Mouse (Mus musculus) intestine, embryonic 15.5 days (tissue): ENCODE results near the gene Fgg. TPM values are rescaled to one million over a fixed set of nuclear protein-coding genes. Genes with fewer than 3 reads are reported as not detected.

ENCODE experiments used
- ATAC-seq: fragments of 200-750 bp; cut with Nextera tagmentation; 2 replicates; pipeline ENCODE4 v1.8.0; 2017; ENCODE audit warnings: moderate TSS enrichment, moderate library complexity
- H3K27ac ChIP-seq: fragments of 300-500 bp; sonication (generic); 2 replicates; pipeline ENCODE4 v1.5.1; 2015; ENCODE audit warnings: mild to moderate bottlenecking, inconsistent platforms
- H3K27me3 ChIP-seq: fragments of 300-500 bp; sonication (generic); replicated peaks from 2 replicates; pipeline ENCODE4 v1.6.1; 2015; ENCODE audit warnings: inconsistent platforms
- H3K36me3 ChIP-seq: fragments of 300-500 bp; sonication (generic); 2 replicates; pipeline ENCODE4 v1.6.1; 2015; ENCODE audit warnings: inconsistent platforms
- H3K4me1 ChIP-seq: fragments of 300-500 bp; sonication (generic); replicated peaks from 2 replicates; pipeline ENCODE4 v1.6.1; 2015; ENCODE audit warnings: inconsistent platforms
- H3K4me2 ChIP-seq: fragments of 300-500 bp; sonication (generic); replicated peaks from 2 replicates; pipeline ENCODE4 v1.6.1; 2015; ENCODE audit warnings: mild to moderate bottlenecking, inconsistent platforms
- H3K4me3 ChIP-seq: fragments of 300-500 bp; sonication (generic); replicated peaks from 2 replicates; pipeline ENCODE4 v1.5.1; 2015; ENCODE audit warnings: inconsistent platforms
- H3K9ac ChIP-seq: fragments of 300-500 bp; sonication (generic); 2 replicates; pipeline ENCODE4 v1.6.1; 2015; ENCODE audit warnings: inconsistent platforms
- H3K9me3 ChIP-seq: fragments of 300-500 bp; sonication (generic); 2 replicates; pipeline ENCODE4 v1.6.1; 2016; ENCODE audit warnings: inconsistent platforms
- WGBS: fragments of 180-500 bp; shearing (Covaris S2); methylation state at CpG from one replicate; pipeline ENCODE4 v1.1.7; 2015; 5-methylcytosine and 5-hydroxymethylcytosine counted together
- polyA plus RNA-seq: library from polyadenylated mRNA; unstranded; fragments of >200 nt; fragmentation: Nextera tagmentation; extraction: Ambion mirVana; gene quantifications from 2 replicates; pipeline ENCODE4 v1.2.1, GENCODE M21; 2015

Gene Fgg
- polyA plus RNA-seq = 6.4 and 10.7 TPM in 2 replicates

GRCm38 (mm10) chr3:83007557-83007956 lies at the start of gene Fgg:
Fgg (plus strand) TSS chr3:83007724.
- Histone ChIP-seq H3K36me3 (no peaks in the 10 kb centered on the region), H3K9me3 (no peaks in the 10 kb centered on the region), H3K27ac (no peak within 1 kb of the TSS), H3K4me3 (no peak within 1 kb of the TSS), H3K4me2 (no peak within 1 kb of the TSS), H3K4me1 (no peaks in the 10 kb centered on the region), H3K9ac (no peak within 1 kb of the TSS), H3K27me3 (no peaks in the 10 kb centered on the region)
- ATAC-seq = no peak
- 40% methylated on average over 7 of the region's 7 CpGs for WGBS

GRCm38 (mm10) chr3:82971046-82971445 lies 36.5 kb upstream of the Fgg start:
- 58% methylated on average over 3 of the region's 3 CpGs for WGBS
- Histone ChIP-seq H3K9me3 (no peaks in the 10 kb centered on the region), H3K4me3 (no peak overlapping the region), H3K4me1 (no peaks in the 10 kb centered on the region), H3K9ac (no peak overlapping the region), H3K36me3 (no peaks in the 10 kb centered on the region), H3K4me2 (no peak overlapping the region), H3K27ac (no peak overlapping the region), H3K27me3 (no peaks in the 10 kb centered on the region)
- peak; percentile 47 for ATAC-seq

GRCm38 (mm10) chr3:82980818-82981217 lies 26.7 kb upstream of the Fgg start:
- H3K27me3 ChIP-seq = no peaks in the 10 kb centered on the region
- no peak overlapping the region for H3K4me3 ChIP-seq
- ATAC-seq = peak; percentile 75
- H3K9ac ChIP-seq = no peak overlapping the region
- H3K36me3 ChIP-seq = no peaks in the 10 kb centered on the region
- H3K4me2 ChIP-seq = no peak overlapping the region
- no peaks in the 10 kb centered on the region for H3K4me1 ChIP-seq
- WGBS = 60% methylated on average over 6 of the region's 6 CpGs
- no peak overlapping the region for H3K27ac ChIP-seq
- H3K9me3 ChIP-seq = no peaks in the 10 kb centered on the region

- H3K27ac ChIP-seq = no peak overlapping the region
Measured at GRCm38 (mm10) chr3:82981861-82982260, 25.7 kb upstream of the Fgg start.

GRCm38 (mm10) chr3:82984840-82985239 lies 22.7 kb upstream of the Fgg start:
- no peak overlapping the region for H3K4me2 ChIP-seq
- H3K27me3 ChIP-seq = no peaks in the 10 kb centered on the region
- H3K4me3 ChIP-seq = no peak overlapping the region
- no peaks in the 10 kb centered on the region for H3K36me3 ChIP-seq
- no peaks in the 10 kb centered on the region for H3K9me3 ChIP-seq
- no peak for ATAC-seq
- H3K9ac ChIP-seq = no peak overlapping the region
- 75% methylated on average over 2 of the region's 2 CpGs for WGBS
- no peak overlapping the region for H3K27ac ChIP-seq
- H3K4me1 ChIP-seq = no peaks in the 10 kb centered on the region

More at GRCm38 (mm10) chr3:82981861-82982260, 25.7 kb upstream of the Fgg start:
- no peaks in the 10 kb centered on the region for H3K4me1 ChIP-seq
- WGBS = 52% methylated on average over 8 of the region's 8 CpGs
- H3K36me3 ChIP-seq = no peaks in the 10 kb centered on the region
- no peak for ATAC-seq
- no peak overlapping the region for H3K9ac ChIP-seq
- no peaks in the 10 kb centered on the region for H3K9me3 ChIP-seq
- no peak overlapping the region for H3K4me2 ChIP-seq
- H3K27me3 ChIP-seq = no peaks in the 10 kb centered on the region
- H3K4me3 ChIP-seq = no peak overlapping the region

- Histone ChIP-seq H3K27me3 (no peaks in the 10 kb centered on the region), H3K4me3 (no peak overlapping the region), H3K27ac (no peak overlapping the region), H3K9me3 (no peaks in the 10 kb centered on the region), H3K4me1 (peaks cover 5% of the 10 kb centered on the region), H3K4me2 (no peak overlapping the region), H3K36me3 (no peaks in the 10 kb centered on the region), H3K9ac (no peak overlapping the region)
- WGBS = 69% methylated on average over 12 of the region's 12 CpGs
- ATAC-seq = no peak
Measured at GRCm38 (mm10) chr3:82991963-82992362, 15.6 kb upstream of the Fgg start.

GRCm38 (mm10) chr3:82992956-82993355 lies 14.6 kb upstream of the Fgg start:
- H3K27ac ChIP-seq = no peak overlapping the region
- ATAC-seq = no peak
- peaks cover 5% of the 10 kb centered on the region for H3K4me1 ChIP-seq
- no peaks in the 10 kb centered on the region for H3K27me3 ChIP-seq
- H3K9ac ChIP-seq = no peak overlapping the region
- no peak overlapping the region for H3K4me2 ChIP-seq
- 91% methylated on average over 6 of the region's 6 CpGs for WGBS
- H3K9me3 ChIP-seq = no peaks in the 10 kb centered on the region
- H3K4me3 ChIP-seq = no peak overlapping the region
- H3K36me3 ChIP-seq = no peaks in the 10 kb centered on the region

GRCm38 (mm10) chr3:82995368-82995767 lies 12.2 kb upstream of the Fgg start:
- Histone ChIP-seq H3K27ac (no peak overlapping the region), H3K27me3 (no peaks in the 10 kb centered on the region), H3K9me3 (no peaks in the 10 kb centered on the region), H3K9ac (no peak overlapping the region), H3K4me3 (peak overlapping the region; percentile 14), H3K4me2 (peak overlapping the region; percentile 61), H3K36me3 (no peaks in the 10 kb centered on the region), H3K4me1 (peaks cover 5% of the 10 kb centered on the region)
- peak; percentile 85 for ATAC-seq
- WGBS = 2% methylated on average over 24 of the region's 24 CpGs

GRCm38 (mm10) chr3:82996656-82997055 lies 10.9 kb upstream of the Fgg start:
- WGBS = 75% methylated on average over 3 of the region's 3 CpGs
- no peaks in the 10 kb centered on the region for H3K9me3 ChIP-seq
- H3K4me2 ChIP-seq = no peak overlapping the region
- no peak overlapping the region for H3K4me3 ChIP-seq
- H3K4me1 ChIP-seq = peaks cover 5% of the 10 kb centered on the region
- no peaks in the 10 kb centered on the region for H3K27me3 ChIP-seq
- no peak for ATAC-seq
- H3K27ac ChIP-seq = no peak overlapping the region
- no peaks in the 10 kb centered on the region for H3K36me3 ChIP-seq
- H3K9ac ChIP-seq = no peak overlapping the region

GRCm38 (mm10) chr3:82998772-82999463 lies 8.6 kb upstream of the Fgg start:
- Histone ChIP-seq H3K27ac (no peak overlapping the region), H3K9me3 (no peaks in the 10 kb centered on the region), H3K9ac (no peak overlapping the region), H3K4me2 (no peak overlapping the region), H3K4me1 (peaks cover 5% of the 10 kb centered on the region), H3K36me3 (no peaks in the 10 kb centered on the region), H3K4me3 (no peak overlapping the region), H3K27me3 (no peaks in the 10 kb centered on the region)
- WGBS = 36% methylated on average over 8 of the region's 8 CpGs
- ATAC-seq = peak; percentile 74

- no peaks in the 10 kb centered on the region for H3K27me3 ChIP-seq
- no peak overlapping the region for H3K27ac ChIP-seq
- no peaks in the 10 kb centered on the region for H3K9me3 ChIP-seq
- peak; percentile 58 for ATAC-seq
- no peak overlapping the region for H3K4me2 ChIP-seq
- no peaks in the 10 kb centered on the region for H3K36me3 ChIP-seq
- peaks cover 5% of the 10 kb centered on the region for H3K4me1 ChIP-seq
- 72% methylated on average over 9 of the region's 9 CpGs for WGBS
- H3K4me3 ChIP-seq = no peak overlapping the region
- no peak overlapping the region for H3K9ac ChIP-seq
Measured at GRCm38 (mm10) chr3:82999995-83000394, 7.5 kb upstream of the Fgg start.

GRCm38 (mm10) chr3:83002191-83002590 lies 5.3 kb upstream of the Fgg start:
- Histone ChIP-seq H3K4me1 (no peaks in the 10 kb centered on the region), H3K36me3 (no peaks in the 10 kb centered on the region), H3K27ac (no peak overlapping the region), H3K4me2 (no peak overlapping the region), H3K27me3 (no peaks in the 10 kb centered on the region), H3K9ac (no peak overlapping the region), H3K4me3 (no peak overlapping the region), H3K9me3 (no peaks in the 10 kb centered on the region)
- ATAC-seq = peak; percentile 7; the same call in 1 of the 2 replicates
- WGBS = 3% methylated on average over 2 of the region's 2 CpGs

GRCm38 (mm10) chr3:83003068-83003467 lies 4.5 kb upstream of the Fgg start:
- 88% methylated on average over 8 of the region's 8 CpGs for WGBS
- Histone ChIP-seq H3K4me2 (no peak overlapping the region), H3K4me3 (no peak overlapping the region), H3K4me1 (no peaks in the 10 kb centered on the region), H3K9me3 (no peaks in the 10 kb centered on the region), H3K36me3 (no peaks in the 10 kb centered on the region), H3K9ac (no peak overlapping the region), H3K27ac (no peak overlapping the region), H3K27me3 (no peaks in the 10 kb centered on the region)
- ATAC-seq = no peak
